Mouse (Mus musculus): ENCODE results near the gene Ranbp10.

Gene Ranbp10

GRCm38 (mm10) chr8:105774498-105774897, 52.7 kb downstream of the Ranbp10 start:
- TF ChIP-seq GATA4 (IDR thresholded peaks at IDR 0.05; ENCODE audit: insufficient replicate concordance, low read length), result no peak

GRCm38 (mm10) chr8:105773441-105773861, 53.7 kb downstream of the Ranbp10 start:
- no peak for TF ChIP-seq GATA4 (IDR thresholded peaks at IDR 0.05; ENCODE audit: insufficient replicate concordance, low read length)

GRCm38 (mm10) chr8:105771398-105772175, 55.6 kb downstream of the Ranbp10 start:
- TF ChIP-seq GATA4 (IDR thresholded peaks at IDR 0.05; ENCODE audit: insufficient replicate concordance, low read length), result peak; percentile 38; the same call in 1 of the 2 replicates

GRCm38 (mm10) chr8:105770609-105771008, 56.5 kb downstream of the Ranbp10 start:
- no peak for TF ChIP-seq GATA4 (IDR thresholded peaks at IDR 0.05; ENCODE audit: insufficient replicate concordance, low read length)

- TF ChIP-seq GATA4 (IDR thresholded peaks at IDR 0.05; ENCODE audit: insufficient replicate concordance, low read length), result no peak
Observed at GRCm38 (mm10) chr8:105768485-105769257, 58.5 kb downstream of the Ranbp10 start.

- TF ChIP-seq GATA4 (IDR thresholded peaks at IDR 0.05; ENCODE audit: insufficient replicate concordance, low read length), result no peak; the same call in 1 of the 2 replicates
Observed at GRCm38 (mm10) chr8:105758277-105759108, 68.7 kb downstream of the Ranbp10 start, which contains the start of gene Gfod2. TSS of gene Gfod2 (minus strand) at chr8:105758664.

GRCm38 (mm10) chr8:105757796-105758276, 69.3 kb downstream of the Ranbp10 start:
- no peak for TF ChIP-seq GATA4 (IDR thresholded peaks at IDR 0.05; ENCODE audit: insufficient replicate concordance, low read length)

GRCm38 (mm10) chr8:105754688-105755087, 72.5 kb downstream of the Ranbp10 start:
- peak; percentile 81; the same call in 1 of the 2 replicates for TF ChIP-seq GATA4 (IDR thresholded peaks at IDR 0.05; ENCODE audit: insufficient replicate concordance, low read length)

GRCm38 (mm10) chr8:105753916-105754315, 73.2 kb downstream of the Ranbp10 start:
- TF ChIP-seq GATA4 (IDR thresholded peaks at IDR 0.05; ENCODE audit: insufficient replicate concordance, low read length), result no peak

- TF ChIP-seq GATA4 (IDR thresholded peaks at IDR 0.05; ENCODE audit: insufficient replicate concordance, low read length), result peak; percentile 49; the same call in 1 of the 2 replicates
Observed at GRCm38 (mm10) chr8:105750606-105751005, 76.5 kb downstream of the Ranbp10 start.

- no peak for TF ChIP-seq GATA4 (IDR thresholded peaks at IDR 0.05; ENCODE audit: insufficient replicate concordance, low read length)
Observed at GRCm38 (mm10) chr8:105743301-105743700, 83.8 kb downstream of the Ranbp10 start.

- TF ChIP-seq GATA4 (IDR thresholded peaks at IDR 0.05; ENCODE audit: insufficient replicate concordance, low read length), result no peak
Observed at GRCm38 (mm10) chr8:105739216-105739615, 87.9 kb downstream of the Ranbp10 start.

- no peak for TF ChIP-seq GATA4 (IDR thresholded peaks at IDR 0.05; ENCODE audit: insufficient replicate concordance, low read length)
Observed at GRCm38 (mm10) chr8:105732186-105732585, 95.0 kb downstream of the Ranbp10 start.

GRCm38 (mm10) chr8:105727397-105728124, 99.6 kb downstream of the Ranbp10 start:
- peak; percentile 79; the same call in 1 of the 2 replicates for TF ChIP-seq GATA4 (IDR thresholded peaks at IDR 0.05; ENCODE audit: insufficient replicate concordance, low read length)
